Mouse (Mus musculus): ENCODE data around the gene E2f1. TPM values are rescaled to one million over a fixed set of nuclear protein-coding genes. Genes with fewer than 3 reads are reported as not detected.
A peak's percentile ranks its signal among the peaks of the same experiment; 100 is the strongest.

Gene E2f1
- total RNA-seq (2015) (21.2 and 23.7 TPM in 2 replicates), total RNA-seq (2017) (14.1 and 14.2 TPM in 2 replicates)

DNA sequence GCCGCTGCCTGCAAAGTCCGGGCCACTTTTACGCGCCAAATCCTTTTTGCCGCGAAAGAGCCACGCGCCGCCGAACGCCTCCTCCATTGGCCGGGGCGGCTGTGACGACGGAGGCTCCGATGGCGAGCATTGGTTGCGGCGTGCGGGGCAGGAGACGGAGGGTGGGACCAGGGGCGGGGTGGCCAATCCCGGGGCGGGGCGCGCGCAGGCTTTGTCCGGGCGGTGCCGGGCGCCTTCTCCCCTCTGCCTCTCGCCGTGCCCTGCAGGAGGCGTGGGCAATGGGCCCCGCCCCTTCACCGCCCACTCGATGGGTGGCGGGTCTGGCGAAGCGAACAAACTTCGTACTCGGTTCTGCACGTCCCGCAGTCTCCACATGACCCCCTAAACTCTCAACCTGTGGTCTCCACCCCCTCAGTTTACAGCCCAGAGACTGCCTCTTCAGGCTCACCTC, at the start of gene E2f1:
E2f1 (minus strand) TSS at position 57 of the 451 bp plus-strand sequence.
- ATAC-seq (replicated peaks; ENCODE audit: poor library complexity) = peak; percentile 80

DNA sequence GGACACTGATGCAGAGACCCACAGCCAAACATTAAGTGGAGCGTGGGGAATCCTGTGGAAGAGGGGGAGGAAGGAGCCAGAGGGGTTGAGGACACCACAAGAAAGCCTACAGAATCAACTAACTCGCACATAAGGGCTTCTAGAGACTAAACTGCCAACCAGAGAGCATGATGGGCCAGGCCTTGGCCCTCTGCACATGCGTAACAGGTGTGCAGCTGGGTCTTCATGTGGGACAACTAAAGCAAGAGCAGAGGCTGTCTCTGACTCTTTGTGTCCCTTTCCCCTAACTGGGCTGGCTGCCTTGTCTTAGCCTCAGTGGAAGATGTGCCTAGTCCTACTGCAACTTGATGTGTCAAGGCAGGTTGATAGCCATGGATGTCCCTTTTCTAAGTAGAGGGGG, 47.4 kb upstream of the E2f1 start:
- no peak for ATAC-seq (replicated peaks; ENCODE audit: poor library complexity)

- ATAC-seq (replicated peaks; ENCODE audit: poor library complexity) = peak; percentile 15
These were observed 46.0 kb upstream of the E2f1 start for GRCm38 (mm10) chr2:154615674-154616073.

- no peak for ATAC-seq (replicated peaks; ENCODE audit: poor library complexity)
These were observed 45.3 kb upstream of the E2f1 start for GRCm38 (mm10) chr2:154614841-154615576.

- peak; percentile 80 for ATAC-seq (replicated peaks; ENCODE audit: poor library complexity)
These were observed 43.7 kb upstream of the E2f1 start, which contains the start of the genes Zfp341 and 4930519P11Rik for GRCm38 (mm10) chr2:154613118-154614115. Gene Zfp341 (plus strand): TSS chr2:154613297. Gene 4930519P11Rik (minus strand): TSS chr2:154613437.

- no peak for ATAC-seq (replicated peaks; ENCODE audit: poor library complexity)
These were observed 39.5 kb upstream of the E2f1 start for GRCm38 (mm10) chr2:154609050-154609767.

DNA sequence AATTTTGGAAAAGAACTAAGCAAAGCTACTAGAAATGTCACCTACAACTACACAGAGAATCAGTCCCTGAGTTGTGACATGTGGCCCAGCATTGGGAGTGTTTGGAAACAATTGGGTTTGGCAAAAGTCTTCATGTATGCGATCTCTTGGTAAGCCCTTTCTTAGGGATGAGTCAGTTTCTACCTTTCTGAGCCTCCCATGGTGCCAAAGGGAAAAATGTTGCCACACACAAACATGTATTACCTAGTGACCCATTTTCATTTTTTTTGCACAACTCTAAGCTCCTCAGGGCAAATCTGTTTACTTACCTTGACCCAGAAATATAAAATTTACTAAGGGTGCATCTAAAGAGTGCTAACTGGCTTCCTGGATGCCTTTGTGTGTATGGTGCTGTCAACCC, 37.3 kb upstream of the E2f1 start:
- ATAC-seq (replicated peaks; ENCODE audit: poor library complexity) = no peak

DNA sequence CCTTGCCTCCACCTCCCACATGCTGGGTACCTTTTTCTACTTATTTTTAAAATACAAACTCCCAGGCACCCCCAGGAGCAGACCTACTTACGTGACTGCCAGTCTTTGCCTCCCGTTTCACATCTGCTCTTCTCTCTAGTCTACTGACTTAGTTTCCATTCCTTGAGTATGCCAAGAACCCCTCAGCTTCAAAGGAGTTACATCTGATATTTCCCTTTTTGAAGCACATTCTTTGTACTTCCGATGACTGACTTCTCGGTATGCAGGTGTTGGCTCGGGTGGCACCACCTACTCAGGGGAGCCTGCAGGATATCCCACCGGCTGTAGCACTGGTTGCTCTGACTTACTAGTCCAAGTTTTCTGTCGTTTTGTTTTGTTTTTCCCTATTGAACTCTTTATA, 34.5 kb upstream of the E2f1 start:
- ATAC-seq (replicated peaks; ENCODE audit: poor library complexity) = peak; percentile 12

DNA sequence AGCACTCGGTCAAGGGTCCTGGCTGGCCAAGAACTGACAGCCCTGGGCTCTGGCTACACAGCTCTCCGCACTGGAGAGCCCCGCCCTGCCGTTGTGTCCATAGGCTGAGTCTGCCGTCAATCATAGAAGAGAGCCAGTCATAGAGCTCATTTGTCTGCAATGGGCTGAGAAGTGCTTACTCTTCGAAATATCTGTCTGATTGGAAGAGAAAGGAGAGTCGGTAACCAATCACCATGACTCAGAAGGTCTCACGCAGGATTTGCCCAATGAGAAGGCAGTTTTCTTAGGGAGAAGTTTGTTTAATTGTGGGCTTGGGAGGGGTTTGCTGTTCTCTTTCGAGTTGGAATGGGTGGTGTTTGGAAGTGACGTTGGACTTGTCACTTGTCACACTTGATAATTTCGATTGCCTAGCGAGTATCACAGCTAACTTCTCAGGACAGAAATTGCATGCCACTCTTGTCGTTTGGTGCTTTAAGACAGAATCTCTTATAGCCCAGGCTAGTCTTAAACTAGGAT, 34.0 kb upstream of the E2f1 start, which contains the start of gene Pxmp4:
Pxmp4 (minus strand) TSS at position 71 of the 516 bp plus-strand sequence.
- ATAC-seq (replicated peaks; ENCODE audit: poor library complexity) = peak; percentile 95

DNA sequence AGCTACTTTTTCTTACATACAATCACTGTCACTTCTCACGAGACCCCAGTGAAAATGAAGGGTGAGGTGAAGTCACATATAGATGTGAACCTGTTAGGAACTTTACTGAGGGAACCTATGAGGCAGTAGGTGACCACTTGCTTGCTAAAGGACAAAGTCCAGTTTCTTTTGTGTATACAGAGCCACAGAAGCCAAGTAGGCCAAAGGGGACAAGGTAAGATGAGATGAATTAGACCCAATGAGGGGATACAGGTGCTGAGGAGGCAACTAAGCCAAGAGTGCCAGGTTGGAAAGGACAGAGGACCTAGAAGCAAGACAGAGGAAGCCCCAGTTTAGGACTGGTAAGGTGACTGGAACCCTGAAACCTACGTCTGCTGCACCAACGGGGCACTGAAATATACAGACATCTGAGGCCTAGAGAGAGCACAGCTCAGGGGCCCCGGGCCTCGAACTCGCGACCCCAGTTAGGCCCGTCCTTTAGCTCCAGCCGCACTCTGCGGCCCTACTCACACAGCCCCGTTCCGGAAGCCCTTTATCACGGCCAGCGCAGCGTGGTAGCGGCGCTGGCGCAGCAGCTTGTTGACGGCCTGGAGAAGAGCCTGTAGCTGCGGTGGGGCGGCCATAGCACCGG, 33.4 kb upstream of the E2f1 start:
- ATAC-seq (replicated peaks; ENCODE audit: poor library complexity) = no peak

GRCm38 (mm10) chr2:154601324-154601723, 31.6 kb upstream of the E2f1 start:
- ATAC-seq (replicated peaks; ENCODE audit: poor library complexity) = no peak

- ATAC-seq (replicated peaks; ENCODE audit: poor library complexity) = no peak
These were observed 30.9 kb upstream of the E2f1 start for GRCm38 (mm10) chr2:154600586-154600985.

DNA sequence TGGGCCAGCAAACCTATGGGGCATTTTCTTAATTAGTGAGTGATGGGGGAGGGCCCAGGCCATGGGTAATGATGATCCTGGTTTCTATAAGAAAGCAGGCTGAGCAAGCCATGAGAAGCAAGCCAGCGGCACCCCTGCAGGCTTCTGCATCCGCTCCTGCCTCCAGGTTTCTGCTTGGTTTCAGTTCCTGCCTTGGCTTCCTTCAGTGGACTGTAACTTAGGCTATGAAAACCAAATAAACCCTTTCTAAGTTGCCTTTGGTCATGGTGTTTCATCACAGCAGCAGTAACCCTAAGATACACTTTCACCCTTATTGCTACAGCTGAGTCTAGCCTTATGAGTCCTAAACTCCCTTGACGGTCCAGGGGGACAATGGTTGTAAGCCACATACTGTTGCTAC, 27.7 kb upstream of the E2f1 start:
- peak; percentile 77 for ATAC-seq (replicated peaks; ENCODE audit: poor library complexity)

- no peak for ATAC-seq (replicated peaks; ENCODE audit: poor library complexity)
These were observed 26.1 kb upstream of the E2f1 start for GRCm38 (mm10) chr2:154595775-154596174.

GRCm38 (mm10) chr2:154593025-154593424, 23.3 kb upstream of the E2f1 start:
- ATAC-seq (replicated peaks; ENCODE audit: poor library complexity) = peak; percentile 86

DNA sequence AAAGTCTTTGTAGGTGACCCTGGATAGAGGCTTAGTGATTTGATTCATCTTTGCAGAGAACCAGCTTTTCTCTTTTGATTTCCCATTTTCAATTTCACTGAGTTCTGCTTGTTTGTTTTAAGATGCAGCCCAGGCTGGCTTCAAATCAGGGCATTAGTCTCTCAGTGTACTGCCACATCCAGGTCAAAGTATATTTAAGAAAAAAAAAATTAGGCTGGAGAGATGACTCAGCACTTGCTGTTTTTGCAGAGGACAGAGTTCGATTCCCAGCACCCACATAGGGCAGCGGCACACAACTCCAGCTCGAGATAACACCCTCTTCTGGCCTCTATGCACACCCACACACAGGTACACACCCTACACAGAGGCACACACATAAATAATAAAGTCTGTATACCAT, 21.5 kb upstream of the E2f1 start:
- no peak for ATAC-seq (replicated peaks; ENCODE audit: poor library complexity)

GRCm38 (mm10) chr2:154589051-154589450, 19.4 kb upstream of the E2f1 start:
- ATAC-seq (replicated peaks; ENCODE audit: poor library complexity) = no peak

- peak; percentile 69 for ATAC-seq (replicated peaks; ENCODE audit: poor library complexity)
These were observed 16.7 kb upstream of the E2f1 start for GRCm38 (mm10) chr2:154586405-154586804.

GRCm38 (mm10) chr2:154584931-154585601, 15.4 kb upstream of the E2f1 start:
- no peak for ATAC-seq (replicated peaks; ENCODE audit: poor library complexity)
